Mouse (Mus musculus) lung, adult 10 weeks (tissue): Measurements from ENCODE around the gene Socs2. TPM values are rescaled to one million over a fixed set of nuclear protein-coding genes. Genes with fewer than 3 reads are reported as not detected.

Experiments
- polyA plus RNA-seq: library from polyadenylated mRNA; stranded (reverse); fragments of 350-450 nt; fragmentation: Illumina TruSeq; extraction: RNeasy Lipid Tissue Mini Kit (QIAGEN cat#74804); gene quantifications from one replicate; pipeline ENCODE4 v1.2.3, GENCODE M21; 2014; ENCODE audit warnings: low read depth, low replicate concordance; ENCODE audit not compliant: insufficient read depth

Socs2 gene
- polyA plus RNA-seq = 50.0 TPM

DNA sequence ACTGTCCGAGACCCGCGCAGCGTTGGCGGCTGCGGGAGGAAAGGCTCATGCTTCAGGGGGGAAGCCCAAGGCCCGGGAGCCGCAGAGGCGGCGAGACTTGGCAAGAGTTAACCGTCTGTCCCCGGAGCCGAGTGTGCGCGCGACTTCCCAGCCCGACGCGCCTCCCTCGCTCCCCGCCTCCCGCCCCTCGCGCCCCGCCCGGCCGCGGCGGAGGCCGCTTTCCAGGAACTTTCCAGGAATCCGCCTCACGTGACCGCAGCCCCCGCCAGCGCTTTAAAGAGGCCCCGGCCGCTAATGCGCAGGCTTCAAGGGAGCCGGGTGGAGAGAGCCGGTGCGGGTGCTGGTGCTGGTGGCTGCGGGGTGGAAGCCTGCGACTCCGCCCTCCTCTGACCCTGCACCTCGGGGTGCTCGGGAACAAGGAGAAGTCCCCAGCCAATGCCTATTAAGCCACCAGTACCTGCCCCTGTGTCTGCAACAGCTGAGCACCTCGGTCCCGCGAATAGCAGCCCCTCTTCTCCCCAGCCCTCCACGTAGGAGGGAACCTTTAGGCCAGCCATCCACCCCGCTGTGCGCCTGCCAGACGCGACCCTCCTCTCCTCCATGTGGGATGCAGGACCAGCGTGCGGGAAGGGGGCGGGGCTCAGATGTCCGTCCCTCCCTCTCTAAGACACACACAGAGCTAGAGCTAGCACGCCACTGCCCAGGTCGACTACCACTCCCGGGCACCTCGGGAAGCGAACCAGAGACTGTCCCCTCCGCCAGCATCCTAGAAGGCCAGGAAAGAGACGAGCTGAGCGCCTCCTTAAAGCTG is at the start of gene Socs2:
Gene Socs2, minus strand, starts transcription at position 496 of the 811 bp plus-strand sequence.

Other genes with a start within 250 kb of the Socs2 start
- gene Cradd, start 93.0 kb downstream of the Socs2 start, polyA plus RNA-seq = 11.5 TPM
- 120 TPM for gene Mrpl42, start 84.8 kb upstream of the Socs2 start, polyA plus RNA-seq
- gene Ube2n, start 98.0 kb upstream of the Socs2 start, polyA plus RNA-seq = 137 TPM
- gene Nudt4, start 147.0 kb upstream of the Socs2 start, polyA plus RNA-seq = 60.7 TPM